Mouse (Mus musculus): ENCODE data around the gene Olfr1497. TPM values are rescaled to one million over a fixed set of nuclear protein-coding genes. Genes with fewer than 3 reads are reported as not detected.
"Not testable (repeated sequence)": the region's sequence is repeated elsewhere in the genome, so short reads cannot be mapped to it uniquely, and the experiment has no call there.

Gene Olfr1497
- polyA plus RNA-seq (2014; fragmentation: Nextera tagmentation; extraction: Ambion mirVana): not detected in 2 replicates

GRCm38 (mm10) chr19:13798102-13798501 is at the start of gene Olfr1497:
Gene Olfr1497, minus strand, starts transcription at chr19:13798202.
- no peak within 1 kb of the TSS for H3K4me3 ChIP-seq (ENCODE audit: control insufficient read depth in 1 of 2, insufficient read depth in 1 of 2, low read depth in 1 of 2, low read length in 2 of 2)
- H3K9me3 ChIP-seq (ENCODE audit: control insufficient read depth, low read length): no peaks in the 10 kb centered on the region
- no peak within 1 kb of the TSS for H3K9ac ChIP-seq (ENCODE audit: low read length)
- no peak for ATAC-seq (ENCODE audit: insufficient number of reproducible peaks, insufficient read depth, low FRiP score, low read depth)
- no peaks in the 10 kb centered on the region for H3K36me3 ChIP-seq (ENCODE audit: control insufficient read depth, insufficient read depth, low read length)
- no peaks in the 10 kb centered on the region for H3K4me1 ChIP-seq (ENCODE audit: control insufficient read depth in 2 of 2, insufficient read depth in 2 of 2, low read length in 2 of 2)
- no peak within 1 kb of the TSS for H3K4me2 ChIP-seq (ENCODE audit: low read length)
- no peak within 1 kb of the TSS for H3K27ac ChIP-seq (replicated peaks in 1 of 2; ENCODE audit: control insufficient read depth in 1 of 2, insufficient read depth in 1 of 2, low read depth in 2 of 2, low read length in 2 of 2)
- no peaks in the 10 kb centered on the region for H3K27me3 ChIP-seq (ENCODE audit: control insufficient read depth, insufficient read depth, low read length)

- Histone ChIP-seq H3K4me1 (ENCODE audit: control insufficient read depth in 2 of 2, insufficient read depth in 2 of 2, low read length in 2 of 2) (no peaks in the 10 kb centered on the region), H3K9ac (ENCODE audit: low read length) (no peak within 1 kb of the TSS), H3K4me2 (ENCODE audit: low read length) (no peak within 1 kb of the TSS), H3K36me3 (ENCODE audit: control insufficient read depth, insufficient read depth, low read length) (no peaks in the 10 kb centered on the region), H3K4me3 (ENCODE audit: control insufficient read depth in 1 of 2, insufficient read depth in 1 of 2, low read depth in 1 of 2, low read length in 2 of 2) (no peak within 1 kb of the TSS), H3K27ac (replicated peaks in 1 of 2; ENCODE audit: control insufficient read depth in 1 of 2, insufficient read depth in 1 of 2, low read depth in 2 of 2, low read length in 2 of 2) (no peak within 1 kb of the TSS), H3K9me3 (ENCODE audit: control insufficient read depth, low read length) (no peaks in the 10 kb centered on the region), H3K27me3 (ENCODE audit: control insufficient read depth, insufficient read depth, low read length) (no peaks in the 10 kb centered on the region)
- no peak for ATAC-seq (ENCODE audit: insufficient number of reproducible peaks, insufficient read depth, low FRiP score, low read depth)
These were observed 32.4 kb upstream of the Olfr1497 start, which contains the start of gene Olfr1500 for GRCm38 (mm10) chr19:13830388-13830787. Gene Olfr1500, minus strand, starts transcription at chr19:13830488.

- Histone ChIP-seq H3K4me2 (ENCODE audit: low read length) (no peak overlapping the region), H3K27me3 (ENCODE audit: control insufficient read depth, insufficient read depth, low read length) (no peaks in the 10 kb centered on the region), H3K9me3 (ENCODE audit: control insufficient read depth, low read length) (no peaks in the 10 kb centered on the region), H3K9ac (ENCODE audit: low read length) (no peak overlapping the region), H3K4me1 (ENCODE audit: control insufficient read depth in 2 of 2, insufficient read depth in 2 of 2, low read length in 2 of 2) (no peaks in the 10 kb centered on the region), H3K27ac (replicated peaks in 1 of 2; ENCODE audit: control insufficient read depth in 1 of 2, insufficient read depth in 1 of 2, low read depth in 2 of 2, low read length in 2 of 2) (no peak overlapping the region), H3K36me3 (ENCODE audit: control insufficient read depth, insufficient read depth, low read length) (no peaks in the 10 kb centered on the region), H3K4me3 (ENCODE audit: control insufficient read depth in 1 of 2, insufficient read depth in 1 of 2, low read depth in 1 of 2, low read length in 2 of 2) (no peak overlapping the region)
- no peak for ATAC-seq (ENCODE audit: insufficient number of reproducible peaks, insufficient read depth, low FRiP score, low read depth)
- 76% methylated on average over 3 of the region's 3 CpGs for WGBS
These were observed 30.4 kb upstream of the Olfr1497 start for GRCm38 (mm10) chr19:13828447-13828846.

GRCm38 (mm10) chr19:13820847-13821246 is 22.8 kb upstream of the Olfr1497 start:
- Histone ChIP-seq H3K4me3 (ENCODE audit: control insufficient read depth in 1 of 2, insufficient read depth in 1 of 2, low read depth in 1 of 2, low read length in 2 of 2) (no peak overlapping the region), H3K27ac (replicated peaks in 1 of 2; ENCODE audit: control insufficient read depth in 1 of 2, insufficient read depth in 1 of 2, low read depth in 2 of 2, low read length in 2 of 2) (no peak overlapping the region), H3K27me3 (ENCODE audit: control insufficient read depth, insufficient read depth, low read length) (no peaks in the 10 kb centered on the region), H3K4me2 (ENCODE audit: low read length) (no peak overlapping the region), H3K4me1 (ENCODE audit: control insufficient read depth in 2 of 2, insufficient read depth in 2 of 2, low read length in 2 of 2) (no peaks in the 10 kb centered on the region), H3K9me3 (ENCODE audit: control insufficient read depth, low read length) (no peaks in the 10 kb centered on the region), H3K9ac (ENCODE audit: low read length) (no peak overlapping the region), H3K36me3 (ENCODE audit: control insufficient read depth, insufficient read depth, low read length) (no peaks in the 10 kb centered on the region)
- 46% methylated on average over 5 of the region's 5 CpGs for WGBS
- no peak for ATAC-seq (ENCODE audit: insufficient number of reproducible peaks, insufficient read depth, low FRiP score, low read depth)

GRCm38 (mm10) chr19:13819347-13819746 is 21.3 kb upstream of the Olfr1497 start, which contains the start of gene Olfr1499:
Gene Olfr1499, minus strand, starts transcription at chr19:13819447.
- Histone ChIP-seq H3K9me3 (ENCODE audit: control insufficient read depth, low read length) (no peaks in the 10 kb centered on the region), H3K36me3 (ENCODE audit: control insufficient read depth, insufficient read depth, low read length) (no peaks in the 10 kb centered on the region), H3K4me3 (ENCODE audit: control insufficient read depth in 1 of 2, insufficient read depth in 1 of 2, low read depth in 1 of 2, low read length in 2 of 2) (no peak within 1 kb of the TSS), H3K27ac (replicated peaks in 1 of 2; ENCODE audit: control insufficient read depth in 1 of 2, insufficient read depth in 1 of 2, low read depth in 2 of 2, low read length in 2 of 2) (no peak within 1 kb of the TSS), H3K9ac (ENCODE audit: low read length) (no peak within 1 kb of the TSS), H3K27me3 (ENCODE audit: control insufficient read depth, insufficient read depth, low read length) (no peaks in the 10 kb centered on the region), H3K4me2 (ENCODE audit: low read length) (no peak within 1 kb of the TSS), H3K4me1 (ENCODE audit: control insufficient read depth in 2 of 2, insufficient read depth in 2 of 2, low read length in 2 of 2) (no peaks in the 10 kb centered on the region)
- ATAC-seq (ENCODE audit: insufficient number of reproducible peaks, insufficient read depth, low FRiP score, low read depth): no peak

GRCm38 (mm10) chr19:13818827-13819226 is 20.8 kb upstream of the Olfr1497 start:
- H3K36me3 ChIP-seq (ENCODE audit: control insufficient read depth, insufficient read depth, low read length): no peaks in the 10 kb centered on the region
- H3K4me2 ChIP-seq (ENCODE audit: low read length): no peak overlapping the region
- 24% methylated on average over 5 of the region's 5 CpGs for WGBS
- H3K9me3 ChIP-seq (ENCODE audit: control insufficient read depth, low read length): no peaks in the 10 kb centered on the region
- ATAC-seq (ENCODE audit: insufficient number of reproducible peaks, insufficient read depth, low FRiP score, low read depth): no peak
- no peak overlapping the region for H3K4me3 ChIP-seq (ENCODE audit: control insufficient read depth in 1 of 2, insufficient read depth in 1 of 2, low read depth in 1 of 2, low read length in 2 of 2)
- H3K27ac ChIP-seq (replicated peaks in 1 of 2; ENCODE audit: control insufficient read depth in 1 of 2, insufficient read depth in 1 of 2, low read depth in 2 of 2, low read length in 2 of 2): no peak overlapping the region
- H3K9ac ChIP-seq (ENCODE audit: low read length): no peak overlapping the region
- H3K4me1 ChIP-seq (ENCODE audit: control insufficient read depth in 2 of 2, insufficient read depth in 2 of 2, low read length in 2 of 2): no peaks in the 10 kb centered on the region
- H3K27me3 ChIP-seq (ENCODE audit: control insufficient read depth, insufficient read depth, low read length): no peaks in the 10 kb centered on the region

GRCm38 (mm10) chr19:13812823-13813222 is 14.8 kb upstream of the Olfr1497 start:
- Histone ChIP-seq H3K4me3 (ENCODE audit: control insufficient read depth in 1 of 2, insufficient read depth in 1 of 2, low read depth in 1 of 2, low read length in 2 of 2) (no peak overlapping the region), H3K27me3 (ENCODE audit: control insufficient read depth, insufficient read depth, low read length) (no peaks in the 10 kb centered on the region), H3K9me3 (ENCODE audit: control insufficient read depth, low read length) (no peaks in the 10 kb centered on the region), H3K27ac (replicated peaks in 1 of 2; ENCODE audit: control insufficient read depth in 1 of 2, insufficient read depth in 1 of 2, low read depth in 2 of 2, low read length in 2 of 2) (no peak overlapping the region), H3K4me2 (ENCODE audit: low read length) (no peak overlapping the region), H3K36me3 (ENCODE audit: control insufficient read depth, insufficient read depth, low read length) (no peaks in the 10 kb centered on the region), H3K4me1 (ENCODE audit: control insufficient read depth in 2 of 2, insufficient read depth in 2 of 2, low read length in 2 of 2) (no peaks in the 10 kb centered on the region), H3K9ac (ENCODE audit: low read length) (no peak overlapping the region)
- ATAC-seq (ENCODE audit: insufficient number of reproducible peaks, insufficient read depth, low FRiP score, low read depth): no peak
- WGBS: 60% methylated on average over 2 of the region's 2 CpGs

GRCm38 (mm10) chr19:13805486-13805885 is 7.5 kb upstream of the Olfr1497 start:
- not testable (repeated sequence) for H3K4me3 ChIP-seq (ENCODE audit: control insufficient read depth in 1 of 2, insufficient read depth in 1 of 2, low read depth in 1 of 2, low read length in 2 of 2); ATAC-seq (ENCODE audit: insufficient number of reproducible peaks, insufficient read depth, low FRiP score, low read depth); H3K27ac ChIP-seq (replicated peaks in 1 of 2; ENCODE audit: control insufficient read depth in 1 of 2, insufficient read depth in 1 of 2, low read depth in 2 of 2, low read length in 2 of 2); H3K9me3 ChIP-seq (ENCODE audit: control insufficient read depth, low read length); H3K4me1 ChIP-seq (ENCODE audit: control insufficient read depth in 2 of 2, insufficient read depth in 2 of 2, low read length in 2 of 2); H3K4me2 ChIP-seq (ENCODE audit: low read length); H3K9ac ChIP-seq (ENCODE audit: low read length); H3K36me3 ChIP-seq (ENCODE audit: control insufficient read depth, insufficient read depth, low read length); H3K27me3 ChIP-seq (ENCODE audit: control insufficient read depth, insufficient read depth, low read length)
- 43% methylated on average over 1 of the region's 1 CpGs for WGBS
